Mouse (Mus musculus) stomach, postnatal 0 days (tissue): ENCODE results near the gene Natd1. TPM values are rescaled to one million over a fixed set of nuclear protein-coding genes. Genes with fewer than 3 reads are reported as not detected.

Source experiments
- ATAC-seq: fragments of 200-750 bp; cut with Nextera tagmentation; 2 replicates; pipeline ENCODE4 v1.8.0; 2017; ENCODE audit not compliant: low FRiP score, low TSS enrichment
- DNase-seq: peaks from one replicate; pipeline ENCODE4 v3.0.0-alpha.2; 2016; ENCODE audit warnings: low spot score
- H3K27ac ChIP-seq: fragments of 300-500 bp; sonication (generic); replicated peaks from 2 replicates; pipeline ENCODE4 v1.5.1; 2014; ENCODE audit warnings: mild to moderate bottlenecking, control low read depth
- H3K27me3 ChIP-seq: fragments of 300-500 bp; sonication (generic); 2 replicates; pipeline ENCODE4 v1.6.1; 2014; ENCODE audit warnings: low read length; ENCODE audit not compliant: control insufficient read depth, insufficient read depth
- H3K36me3 ChIP-seq: fragments of 300-500 bp; sonication (generic); 2 replicates; pipeline ENCODE4 v1.6.1; 2014; ENCODE audit warnings: low read length, mixed read lengths; ENCODE audit not compliant: control insufficient read depth, insufficient read depth
- H3K4me1 ChIP-seq: fragments of 300-500 bp; sonication (generic); replicated peaks from 2 replicates; pipeline ENCODE4 v1.6.1; 2014; ENCODE audit warnings: antibody characterized with exemption; ENCODE audit not compliant: control insufficient read depth, insufficient read depth
- H3K4me2 ChIP-seq: fragments of 300-500 bp; sonication (generic); replicated peaks from 2 replicates; pipeline ENCODE4 v1.6.1; 2014; ENCODE audit warnings: low read depth, mild to moderate bottlenecking, control low read depth, moderate library complexity
- H3K4me3 ChIP-seq: fragments of 300-500 bp; sonication (generic); 2 replicates; pipeline ENCODE4 v1.5.1; 2014; ENCODE audit warnings: low read depth, low read length, control low read depth
- H3K9ac ChIP-seq: fragments of 300-500 bp; sonication (generic); 2 replicates; pipeline ENCODE4 v1.6.1; 2014; ENCODE audit warnings: mild to moderate bottlenecking, low read length, control low read depth, mixed read lengths
- H3K9me3 ChIP-seq: fragments of 300-500 bp; sonication (generic); 2 replicates; pipeline ENCODE4 v1.6.1; 2016; ENCODE audit warnings: low read length; ENCODE audit not compliant: control insufficient read depth
- CTCF ChIP-seq: IDR thresholded peaks from 2 replicates; pipeline ENCODE4 v1.5.1; 2016; ENCODE audit warnings: antibody characterized with exemption, low read depth, mild to moderate bottlenecking, moderate library complexity
- EP300 ChIP-seq: optimal IDR thresholded peaks from 2 replicates; pipeline ENCODE3; 2016; ENCODE audit warnings: antibody characterized with exemption
- WGBS: fragments of 180-500 bp; shearing (Covaris S2); extraction: QIAGEN DNeasy Blood & Tissue Kit; methylation state at CpG from one replicate; pipeline ENCODE4 v1.1.7; 2014; 5-methylcytosine and 5-hydroxymethylcytosine counted together
- polyA plus RNA-seq: library from polyadenylated mRNA; unstranded; fragments of >200 nt; fragmentation: Nextera tagmentation; extraction: Ambion mirVana; gene quantifications from 2 replicates; pipeline ENCODE4 v1.2.1, GENCODE M21; 2015

Gene Natd1
- polyA plus RNA-seq, 1 experiment from 2014 or later: 6.7 TPM

- no peak overlapping the region for H3K9ac ChIP-seq
- H3K4me3 ChIP-seq: no peak overlapping the region
- 84% methylated on average over 4 of the region's 4 CpGs for WGBS
- peaks cover 11% of the 10 kb centered on the region for H3K36me3 ChIP-seq
- ATAC-seq: no peak
- no peak overlapping the region for H3K27ac ChIP-seq
- no peak overlapping the region for H3K4me2 ChIP-seq
- no peaks in the 10 kb centered on the region for H3K4me1 ChIP-seq
- TF ChIP-seq CTCF (no peak), EP300 (no peak)
- H3K9me3 ChIP-seq: no peaks in the 10 kb centered on the region
- no peaks in the 10 kb centered on the region for H3K27me3 ChIP-seq
- DNase-seq: no peak
Observed at GRCm38 (mm10) chr11:60906449-60906848, 8.1 kb downstream of the Natd1 start.

- WGBS: 93% methylated on average over 10 of the region's 10 CpGs
- no peak for TF ChIP-seq CTCF
- no peak for TF ChIP-seq EP300
- peaks cover 11% of the 10 kb centered on the region for H3K36me3 ChIP-seq
- no peak overlapping the region for H3K27ac ChIP-seq
- no peak overlapping the region for H3K4me2 ChIP-seq
- H3K27me3 ChIP-seq: no peaks in the 10 kb centered on the region
- no peak overlapping the region for H3K4me3 ChIP-seq
- no peak overlapping the region for H3K9ac ChIP-seq
- no peaks in the 10 kb centered on the region for H3K4me1 ChIP-seq
- ATAC-seq: no peak
- no peaks in the 10 kb centered on the region for H3K9me3 ChIP-seq
- no peak for DNase-seq
Observed at GRCm38 (mm10) chr11:60905407-60906120, 9.0 kb downstream of the Natd1 start.

GRCm38 (mm10) chr11:60903661-60904061, 10.9 kb downstream of the Natd1 start:
- Histone ChIP-seq H3K9ac (no peak overlapping the region), H3K36me3 (peaks cover 11% of the 10 kb centered on the region), H3K4me3 (no peak overlapping the region), H3K9me3 (no peaks in the 10 kb centered on the region), H3K4me2 (no peak overlapping the region), H3K4me1 (no peaks in the 10 kb centered on the region), H3K27me3 (no peaks in the 10 kb centered on the region), H3K27ac (no peak overlapping the region)
- WGBS: 88% methylated on average over 6 of the region's 6 CpGs
- DNase-seq: no peak
- no peak for ATAC-seq
- TF ChIP-seq EP300 (no peak), CTCF (no peak)

- DNase-seq: no peak
- ATAC-seq: no peak
- Histone ChIP-seq H3K4me3 (no peak overlapping the region), H3K9me3 (no peaks in the 10 kb centered on the region), H3K9ac (no peak overlapping the region), H3K4me2 (no peak overlapping the region), H3K27ac (no peak overlapping the region), H3K27me3 (no peaks in the 10 kb centered on the region), H3K36me3 (peaks cover 11% of the 10 kb centered on the region), H3K4me1 (no peaks in the 10 kb centered on the region)
- TF ChIP-seq CTCF (no peak), EP300 (no peak)
- WGBS: 56% methylated on average over 4 of the region's 4 CpGs
Observed at GRCm38 (mm10) chr11:60902486-60902885, 12.1 kb downstream of the Natd1 start.

- Histone ChIP-seq H3K9me3 (no peaks in the 10 kb centered on the region), H3K4me2 (no peak overlapping the region), H3K9ac (no peak overlapping the region), H3K27ac (no peak overlapping the region), H3K27me3 (no peaks in the 10 kb centered on the region), H3K4me3 (no peak overlapping the region), H3K36me3 (peaks cover 11% of the 10 kb centered on the region), H3K4me1 (no peaks in the 10 kb centered on the region)
- ATAC-seq (no peak), DNase-seq (no peak)
- 70% methylated on average over 7 of the region's 7 CpGs for WGBS
- no peak for TF ChIP-seq EP300
- TF ChIP-seq CTCF: no peak
Observed at GRCm38 (mm10) chr11:60902001-60902400, 12.5 kb downstream of the Natd1 start.

GRCm38 (mm10) chr11:60895915-60896314, 18.6 kb downstream of the Natd1 start:
- no peak for DNase-seq
- Histone ChIP-seq H3K27ac (no peak overlapping the region), H3K4me2 (no peak overlapping the region), H3K9me3 (no peaks in the 10 kb centered on the region), H3K27me3 (no peaks in the 10 kb centered on the region), H3K9ac (no peak overlapping the region), H3K36me3 (no peaks in the 10 kb centered on the region), H3K4me1 (no peaks in the 10 kb centered on the region), H3K4me3 (no peak overlapping the region)
- TF ChIP-seq CTCF: no peak
- TF ChIP-seq EP300: no peak
- no peak for ATAC-seq
- WGBS: 24% methylated on average over 4 of the region's 4 CpGs
